Mouse (Mus musculus) lung, adult 2 months (tissue): Measurements from ENCODE around the gene Napsa.

Experiments
- CTCF ChIP-seq: fragments of 200-500 bp; IDR thresholded peaks from 2 replicates; pipeline ENCODE4 v1.5.1; 2011; ENCODE audit warnings: mild to moderate bottlenecking, low read length, control low read depth; ENCODE audit not compliant: insufficient read depth
- POLR2A ChIP-seq: fragments of 200-500 bp; IDR thresholded peaks from 2 replicates; pipeline ENCODE4 v1.6.1; 2011; ENCODE audit warnings: low read depth, mild to moderate bottlenecking, control low read depth, low read length, borderline replicate concordance; ENCODE audit errors: extremely low read depth

DNA sequence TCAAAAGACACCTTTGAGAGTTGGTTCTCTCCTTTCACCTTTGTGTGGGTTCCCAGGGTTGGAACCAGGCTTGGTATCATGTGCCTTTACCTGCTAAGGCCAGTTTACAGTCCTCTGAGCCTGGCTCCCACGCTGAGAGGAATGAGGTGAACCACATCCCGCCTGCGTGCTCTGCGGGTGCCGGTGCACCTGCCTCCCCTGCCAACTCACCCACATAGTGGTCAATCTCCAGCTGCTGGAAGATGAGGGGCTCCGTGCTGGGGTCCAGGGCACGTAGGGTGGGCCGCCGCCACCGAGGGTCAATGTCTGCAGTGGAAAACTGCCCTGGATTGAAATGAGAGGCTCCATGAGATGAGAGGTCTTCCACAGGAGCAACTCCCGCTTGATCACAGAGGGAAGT is 29.6 kb upstream of the Napsa start:
- TF ChIP-seq CTCF (no peak), POLR2A (no peak)
